Mouse (Mus musculus) heart, postnatal 25 days (tissue): ENCODE results near the gene Otulin. TPM values are rescaled to one million over a fixed set of nuclear protein-coding genes. Genes with fewer than 3 reads are reported as not detected.

ENCODE experiments used
- DNase-seq: peaks from one replicate; pipeline ENCODE4 v3.0.0; 2022; ENCODE audit warnings: low spot score
- intact Hi-C: fragments of 180-260 bp; cut with DNase I; formaldehyde crosslinking; loops from one replicate; pipeline ENCODE4 v1.15.1; 2025
- total RNA-seq, 2 experiments: library from RNA; stranded (reverse); gene quantifications; 2 replicates each; pipeline ENCODE4 v1.2.3; 2021

The Otulin gene
- total RNA-seq, 2 experiments from 2014 or later: 22.4 to 26.8 TPM

DNA sequence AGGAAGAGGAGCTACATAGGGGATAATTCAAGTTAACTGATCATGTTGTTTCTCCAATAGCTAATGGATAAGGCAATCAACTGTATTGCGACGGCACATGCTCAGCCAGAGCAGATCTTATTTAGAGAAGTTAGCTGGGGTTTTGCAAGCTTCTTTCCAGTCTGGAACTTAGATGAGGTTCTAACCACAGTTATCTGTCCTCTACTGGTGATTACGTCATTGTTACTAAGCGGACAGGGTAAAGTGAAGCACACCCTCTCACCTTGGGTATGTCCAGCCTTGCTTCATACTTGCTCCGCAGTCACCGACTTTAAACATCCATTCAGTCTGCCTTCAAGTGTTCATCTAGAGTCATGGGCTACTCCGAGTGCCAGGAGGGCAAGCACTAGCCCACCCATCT, 110.6 kb downstream of the Otulin start:
- no peak for DNase-seq
- intact Hi-C loops: no loop called here

DNA sequence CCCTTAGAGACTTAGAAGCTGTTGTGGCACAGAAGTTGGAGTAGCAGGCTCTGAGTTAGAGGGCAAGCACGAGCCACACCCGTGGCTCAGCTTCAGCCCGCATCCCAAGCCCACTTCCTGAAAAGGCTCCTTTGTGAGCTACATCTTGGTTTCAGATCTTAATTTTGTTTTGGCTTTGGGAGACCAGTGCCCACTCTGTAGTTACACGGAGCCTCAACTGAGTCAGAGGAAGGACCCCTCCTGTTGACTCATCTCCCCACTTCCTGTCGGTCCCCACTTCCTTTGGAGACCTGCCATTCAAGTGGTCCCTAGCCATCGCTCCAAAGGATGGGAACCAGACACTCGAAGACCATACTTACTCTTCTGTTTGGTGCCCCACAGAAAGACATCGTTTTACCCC, 112.5 kb downstream of the Otulin start:
- intact Hi-C loops: no loop called here
- no peak for DNase-seq

GRCm38 (mm10) chr15:27516927-27517326, 113.6 kb downstream of the Otulin start:
- intact Hi-C loops: no loop called here
- DNase-seq: no peak

- intact Hi-C loops: loop anchor here (5.0 kb wide), 1 partner anchor 73 kb away; no protein-coding TSS in a partner anchor
- DNase-seq: no peak
Measured at GRCm38 (mm10) chr15:27508982-27509381, 121.5 kb downstream of the Otulin start.

- no peak for DNase-seq
- intact Hi-C loops: loop anchor here (5.0 kb wide), 1 partner anchor 74 kb away; no protein-coding TSS in a partner anchor
Measured at GRCm38 (mm10) chr15:27508169-27508568, 122.3 kb downstream of the Otulin start.

GRCm38 (mm10) chr15:27506893-27507596, 123.4 kb downstream of the Otulin start:
- no peak for DNase-seq
- intact Hi-C loops: loop anchor here (2.0 to 5.0 kb wide), 2 partner anchors 32 to 75 kb away; no protein-coding TSS in a partner anchor

GRCm38 (mm10) chr15:27506127-27506886, 124.2 kb downstream of the Otulin start:
- intact Hi-C loops: loop anchor here (2.0 to 5.0 kb wide), 2 partner anchors 32 to 76 kb away; no protein-coding TSS in a partner anchor
- no peak for DNase-seq

DNA sequence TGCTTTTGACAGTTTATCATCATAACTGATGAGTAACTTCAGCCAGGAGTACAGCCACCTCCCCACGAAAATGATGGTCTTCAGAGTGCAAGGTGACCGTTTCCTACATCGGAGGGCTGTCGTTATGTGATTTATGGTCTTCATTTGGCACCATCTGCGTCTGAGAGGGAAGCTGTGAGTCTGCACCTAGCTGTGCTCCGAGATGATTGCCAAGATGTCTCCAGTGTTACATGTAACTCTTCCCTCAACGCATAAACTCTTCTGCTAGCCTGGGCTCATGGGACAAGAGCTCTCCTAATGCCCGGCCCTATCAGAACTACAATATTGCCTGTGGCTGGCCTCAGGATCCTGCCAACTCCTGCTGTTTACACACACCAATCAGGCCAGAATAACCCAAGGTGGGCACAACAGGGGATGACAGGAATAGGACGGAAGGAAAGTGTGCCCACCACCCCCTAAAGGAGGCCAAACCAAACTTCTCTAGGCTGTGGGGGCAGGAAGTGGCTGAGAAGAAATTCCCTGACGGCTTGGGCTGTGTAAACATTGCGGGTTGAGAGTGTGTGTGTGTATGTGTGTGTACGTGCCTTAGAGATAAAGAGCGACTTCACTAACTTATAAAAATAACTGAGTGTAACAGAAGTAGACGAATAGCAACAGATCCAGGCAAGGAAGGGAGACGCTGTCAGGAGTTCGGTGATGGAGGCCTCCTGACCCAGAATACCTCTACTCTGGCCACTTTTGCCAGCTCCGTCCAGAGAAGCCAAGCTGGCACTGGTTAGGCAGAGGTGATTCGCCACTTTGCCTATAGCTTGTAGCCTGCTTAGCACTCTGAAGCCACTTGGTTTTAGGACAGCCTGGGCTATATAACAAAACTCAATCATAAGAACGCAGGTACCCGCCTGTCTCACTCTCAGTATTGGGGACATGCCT, 126.4 kb downstream of the Otulin start:
- no peak for DNase-seq
- intact Hi-C loops: no loop called here

GRCm38 (mm10) chr15:27503221-27503620, 127.3 kb downstream of the Otulin start:
- DNase-seq: no peak
- intact Hi-C loops: no loop called here

- intact Hi-C loops: no loop called here
- DNase-seq: no peak
Measured at GRCm38 (mm10) chr15:27502338-27502737, 128.2 kb downstream of the Otulin start.

DNA sequence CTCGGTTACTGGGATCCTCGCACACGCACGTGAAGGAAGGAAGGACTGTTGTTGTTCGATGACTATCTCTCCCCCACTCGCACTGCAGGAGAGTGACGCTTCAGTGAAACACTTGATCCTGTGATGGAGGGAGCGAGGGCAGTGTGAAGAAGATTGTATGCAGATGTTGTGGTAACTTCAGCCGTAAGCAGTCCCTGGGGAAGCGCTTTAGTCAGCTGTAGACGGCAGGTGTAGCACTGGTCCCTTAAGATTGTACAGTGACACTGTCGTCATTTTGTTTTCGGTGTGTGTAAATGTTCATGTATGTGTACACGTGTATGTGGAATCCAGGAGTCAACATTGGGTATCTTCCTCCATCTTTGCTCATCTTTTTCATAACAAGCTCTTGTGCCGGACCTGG, 130.1 kb downstream of the Otulin start:
- intact Hi-C loops: no loop called here
- no peak for DNase-seq

DNA sequence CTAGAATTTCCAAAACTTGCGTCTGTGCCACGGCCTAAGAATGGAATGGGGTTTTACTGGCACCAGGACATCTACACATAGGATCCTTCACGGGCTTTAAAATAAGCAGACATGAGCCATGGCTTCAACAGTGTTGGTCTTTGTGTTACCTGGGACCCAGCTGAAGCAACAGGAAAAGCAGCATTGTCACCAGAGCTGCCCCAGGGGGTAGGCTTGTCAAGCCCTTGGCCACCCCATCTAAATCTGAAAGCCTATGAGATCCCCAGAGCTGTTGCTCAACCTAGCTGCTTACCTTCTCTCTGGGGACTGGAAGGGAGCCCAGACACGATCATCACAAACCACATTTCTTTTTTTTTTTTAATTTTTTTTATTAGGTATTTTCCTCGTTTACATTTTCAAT, 132.4 kb downstream of the Otulin start:
- no peak for DNase-seq
- intact Hi-C loops: no loop called here

DNA sequence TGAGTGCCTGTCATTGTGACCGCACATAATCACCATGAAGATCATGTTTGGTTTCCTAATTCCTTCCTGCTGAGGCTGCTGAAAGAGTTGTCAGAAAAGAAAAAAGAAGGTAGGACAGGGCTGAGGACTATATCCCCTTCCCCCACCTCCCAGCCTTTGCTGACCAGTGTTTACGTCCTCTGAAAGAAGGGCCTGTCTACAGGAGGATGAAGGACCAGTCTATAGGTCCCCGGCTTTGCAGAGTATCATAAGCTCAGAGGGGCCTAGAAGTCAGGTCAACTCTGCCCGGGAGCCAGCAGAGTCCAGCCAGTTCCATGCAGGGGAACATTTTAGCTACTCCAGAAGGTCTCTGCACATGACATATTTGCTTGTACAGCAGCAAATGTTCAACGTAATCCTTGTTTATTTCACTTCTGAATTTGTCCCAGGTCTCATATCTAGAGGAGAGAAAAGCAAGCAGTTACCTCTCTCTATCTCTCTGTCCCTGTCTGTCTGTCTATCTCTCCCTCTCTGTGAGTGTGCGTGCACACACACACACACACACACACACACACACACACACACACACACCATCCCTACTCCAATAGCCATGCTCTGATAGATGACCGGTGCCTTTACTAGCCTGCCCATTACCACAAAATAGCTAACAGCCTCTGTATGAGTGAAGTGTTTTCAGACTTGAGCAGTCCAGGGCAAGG, 133.0 kb downstream of the Otulin start:
- no peak for DNase-seq
- intact Hi-C loops: no loop called here

- intact Hi-C loops: no loop called here
Measured at GRCm38 (mm10) chr15:27496596-27497299, 133.7 kb downstream of the Otulin start.

DNA sequence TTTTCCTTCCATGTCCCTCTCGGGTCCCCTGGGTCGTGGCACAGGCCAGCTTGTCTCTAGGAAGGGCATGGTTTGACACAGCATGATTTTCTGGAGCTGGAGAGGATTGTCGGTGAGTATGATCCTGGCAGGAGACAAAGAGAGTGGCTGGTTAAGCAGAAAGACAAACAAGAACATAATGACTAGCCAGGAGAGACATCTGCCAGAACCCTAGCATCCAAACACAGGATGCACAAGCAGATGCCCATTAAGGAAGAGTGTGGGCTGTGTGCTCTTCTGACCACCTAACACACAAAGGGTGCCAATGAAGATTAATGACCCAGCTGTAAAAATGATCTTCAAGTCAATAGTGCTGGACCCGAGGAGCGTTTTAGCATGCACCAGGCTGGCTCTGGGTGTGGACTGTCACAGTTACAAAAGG, 134.5 kb downstream of the Otulin start:
- intact Hi-C loops: no loop called here
- DNase-seq: no peak

More at GRCm38 (mm10) chr15:27496596-27497299, 133.7 kb downstream of the Otulin start:
- no peak for DNase-seq

- intact Hi-C loops: no loop called here
- DNase-seq: no peak
Measured at GRCm38 (mm10) chr15:27493516-27493915, 137.0 kb downstream of the Otulin start.

DNA sequence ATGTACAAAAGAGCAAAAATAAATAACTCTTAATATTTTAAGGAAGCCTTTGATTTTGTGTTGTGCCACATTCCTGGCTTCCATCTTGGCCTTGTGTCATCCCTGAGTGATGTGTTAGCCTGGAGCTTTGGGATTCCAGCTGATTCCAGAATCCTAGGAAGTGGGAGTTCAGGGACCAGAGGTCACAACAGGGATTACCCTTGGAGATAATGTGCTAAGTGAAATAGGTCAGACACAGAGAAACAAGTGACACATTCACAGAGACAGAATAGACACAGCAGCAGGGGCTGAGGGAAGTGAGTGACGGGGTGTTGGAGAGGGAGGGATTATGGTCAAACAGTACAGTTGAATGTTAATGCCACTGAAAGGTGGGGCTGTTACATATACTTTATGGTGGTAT, 137.8 kb downstream of the Otulin start:
- no peak for DNase-seq
- intact Hi-C loops: no loop called here
